Mouse (Mus musculus): ENCODE measurements around the gene Kank1. TPM values are rescaled to one million over a fixed set of nuclear protein-coding genes. Genes with fewer than 3 reads are reported as not detected.
"Not testable (repeated sequence)": the region's sequence is repeated elsewhere in the genome, so short reads cannot be mapped to it uniquely, and the experiment has no call there.

The Kank1 gene
- polyA plus RNA-seq, 1 experiment, result 8.7 TPM

DNA sequence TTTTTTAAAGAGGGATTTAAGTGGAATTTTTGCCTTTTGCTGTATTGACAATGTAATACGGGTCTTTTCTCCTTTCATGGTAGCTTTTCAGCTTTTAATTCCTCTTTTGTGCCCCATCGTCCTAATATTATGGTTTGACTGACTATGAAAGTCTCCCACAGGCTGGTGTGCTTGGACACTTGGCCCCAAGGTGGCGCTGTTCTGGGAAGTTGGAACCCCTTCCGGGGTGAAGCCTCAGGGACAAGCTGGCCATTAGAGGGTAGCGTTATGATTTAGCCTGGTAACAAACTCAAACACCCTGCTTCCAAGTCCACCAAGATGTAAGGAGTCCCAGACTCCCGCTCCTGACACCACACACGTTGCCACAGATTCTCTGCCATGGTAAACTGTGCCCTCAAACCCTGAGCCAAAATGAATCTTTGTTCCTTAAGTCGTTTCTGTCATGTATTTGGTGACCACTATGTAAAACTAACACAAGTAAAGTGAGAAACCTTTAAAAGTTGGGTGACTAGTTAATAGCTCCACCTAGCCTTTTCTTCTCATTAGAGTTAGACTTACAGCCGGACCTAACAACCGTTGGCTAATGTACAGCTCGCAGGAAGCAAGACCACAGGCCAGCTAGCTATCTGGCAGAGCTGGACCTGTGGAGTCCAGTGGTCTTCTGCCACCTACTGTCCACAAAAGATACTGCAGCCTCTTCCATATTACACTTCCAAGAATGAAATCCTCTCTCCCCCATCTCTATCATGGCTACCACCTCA, 214.3 kb downstream of the Kank1 start:
- TF ChIP-seq CTCF (IDR thresholded peaks at IDR 0.05; ENCODE audit: borderline replicate concordance, extremely low read depth, insufficient read depth, insufficient read length), result peak; percentile 71
- TF ChIP-seq POLR2A (IDR thresholded peaks at IDR 0.05; ENCODE audit: borderline replicate concordance, extremely low read depth, insufficient read depth, insufficient read length, poor library complexity, severe bottlenecking), result no peak
- DNase-seq (ENCODE audit: low read depth), result peak; percentile 68

DNA sequence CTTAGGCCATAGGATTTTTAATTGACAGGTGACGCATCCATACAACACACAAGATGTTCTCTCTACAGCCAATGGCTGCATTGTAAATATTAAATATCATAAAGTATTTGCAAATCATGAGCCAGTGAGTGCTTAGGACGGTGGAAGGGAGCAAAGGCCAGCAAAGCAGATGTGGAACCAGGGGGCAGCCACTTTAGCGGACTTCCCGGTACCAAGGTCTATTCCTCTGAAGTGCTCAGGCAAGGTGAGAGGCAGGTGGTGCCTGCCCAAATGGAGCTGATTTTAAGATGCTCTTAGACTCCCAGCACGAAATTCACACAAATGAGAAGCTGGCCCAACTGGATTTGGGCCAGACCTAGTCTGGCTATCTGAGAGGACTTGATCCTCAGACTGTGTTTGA, 216.4 kb downstream of the Kank1 start:
- no peak for DNase-seq (ENCODE audit: low read depth)
- TF ChIP-seq CTCF (IDR thresholded peaks at IDR 0.05; ENCODE audit: borderline replicate concordance, extremely low read depth, insufficient read depth, insufficient read length), result no peak
- TF ChIP-seq POLR2A (IDR thresholded peaks at IDR 0.05; ENCODE audit: borderline replicate concordance, extremely low read depth, insufficient read depth, insufficient read length, poor library complexity, severe bottlenecking), result no peak

DNA sequence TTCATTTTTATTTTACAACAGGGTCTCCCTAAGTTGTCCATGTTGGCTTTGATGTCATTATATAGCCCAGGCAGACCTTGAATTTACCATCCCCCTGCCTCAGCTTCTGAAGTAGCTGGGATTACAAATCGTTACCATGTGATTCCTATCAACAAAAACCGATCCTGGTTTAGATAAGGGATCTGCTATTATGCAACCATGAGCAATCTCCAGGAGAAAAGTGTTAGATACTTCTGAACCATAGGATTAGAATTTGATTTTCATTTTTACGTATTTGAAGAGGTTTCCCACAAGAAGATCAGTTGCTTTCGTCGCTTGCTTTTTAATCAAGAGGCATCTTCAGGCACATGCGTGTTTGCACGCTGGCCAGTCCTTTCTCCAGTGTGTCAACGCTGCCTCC, 224.0 kb downstream of the Kank1 start:
- no peak for TF ChIP-seq POLR2A (IDR thresholded peaks at IDR 0.05; ENCODE audit: borderline replicate concordance, extremely low read depth, insufficient read depth, insufficient read length, poor library complexity, severe bottlenecking)
- no peak for TF ChIP-seq CTCF (IDR thresholded peaks at IDR 0.05; ENCODE audit: borderline replicate concordance, extremely low read depth, insufficient read depth, insufficient read length)
- DNase-seq (ENCODE audit: low read depth), result no peak

DNA sequence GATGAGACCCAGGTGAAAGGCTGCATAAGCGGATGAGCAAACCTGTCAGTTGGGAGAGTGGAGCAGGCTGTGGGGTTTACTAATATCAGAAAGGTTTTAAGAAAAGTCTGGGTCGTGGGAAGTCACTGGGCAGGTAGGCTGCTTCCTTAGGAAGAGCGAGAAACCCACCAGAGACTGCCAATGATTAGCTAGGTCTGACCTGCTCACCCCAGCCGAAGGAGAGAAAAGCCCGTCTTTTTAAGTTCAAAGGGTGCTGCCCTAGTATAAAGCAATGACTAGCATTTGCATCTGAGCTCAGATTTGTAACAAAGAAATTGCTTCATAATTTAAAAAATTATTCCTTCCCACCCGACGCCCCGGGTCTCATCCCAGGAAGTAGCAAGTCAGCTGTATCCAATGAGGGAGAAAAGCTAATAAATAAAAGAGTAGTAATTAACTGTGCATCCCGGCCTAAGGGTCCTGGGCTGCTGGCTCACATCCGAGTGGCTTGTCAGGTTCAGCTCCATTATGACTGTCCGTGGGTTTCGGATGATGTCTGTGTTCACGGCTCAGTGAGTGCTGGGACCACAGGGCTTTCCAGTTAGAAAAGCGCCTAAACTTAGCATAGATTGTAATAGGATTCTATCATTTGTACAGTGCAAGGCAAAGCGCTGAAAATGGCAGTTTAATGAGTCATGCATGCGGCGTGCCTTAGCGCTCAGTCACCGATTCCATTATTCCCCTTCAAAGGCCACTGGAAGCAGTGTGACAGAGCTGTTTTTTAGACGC, 225.0 kb downstream of the Kank1 start:
- peak; percentile 88 for DNase-seq (ENCODE audit: low read depth)
- TF ChIP-seq CTCF (IDR thresholded peaks at IDR 0.05; ENCODE audit: borderline replicate concordance, extremely low read depth, insufficient read depth, insufficient read length), result no peak
- no peak for TF ChIP-seq POLR2A (IDR thresholded peaks at IDR 0.05; ENCODE audit: borderline replicate concordance, extremely low read depth, insufficient read depth, insufficient read length, poor library complexity, severe bottlenecking)

DNA sequence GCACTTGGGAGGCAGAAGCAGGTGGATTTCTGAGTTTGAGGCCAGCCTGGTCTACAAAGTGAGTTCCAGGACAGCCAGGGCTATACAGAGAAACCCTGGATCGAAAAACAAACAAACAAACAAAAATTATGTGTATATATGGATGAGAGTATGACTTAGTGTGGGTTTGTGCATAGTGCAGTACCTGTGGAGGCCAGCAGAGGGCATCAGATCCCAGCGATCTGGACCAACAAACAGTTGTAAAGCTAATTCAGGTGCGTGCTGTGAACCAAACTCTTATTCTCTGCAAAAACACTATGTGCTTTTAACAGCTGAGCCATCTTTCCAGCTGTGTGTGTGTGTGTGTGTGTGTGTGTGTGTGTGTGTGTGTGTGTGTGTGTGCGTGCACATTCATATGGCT, 239.0 kb downstream of the Kank1 start:
- not testable (repeated sequence) for DNase-seq (ENCODE audit: low read depth)
- TF ChIP-seq CTCF (IDR thresholded peaks at IDR 0.05; ENCODE audit: borderline replicate concordance, extremely low read depth, insufficient read depth, insufficient read length), result peak; percentile 54; the same call in 1 of the 2 replicates

DNA sequence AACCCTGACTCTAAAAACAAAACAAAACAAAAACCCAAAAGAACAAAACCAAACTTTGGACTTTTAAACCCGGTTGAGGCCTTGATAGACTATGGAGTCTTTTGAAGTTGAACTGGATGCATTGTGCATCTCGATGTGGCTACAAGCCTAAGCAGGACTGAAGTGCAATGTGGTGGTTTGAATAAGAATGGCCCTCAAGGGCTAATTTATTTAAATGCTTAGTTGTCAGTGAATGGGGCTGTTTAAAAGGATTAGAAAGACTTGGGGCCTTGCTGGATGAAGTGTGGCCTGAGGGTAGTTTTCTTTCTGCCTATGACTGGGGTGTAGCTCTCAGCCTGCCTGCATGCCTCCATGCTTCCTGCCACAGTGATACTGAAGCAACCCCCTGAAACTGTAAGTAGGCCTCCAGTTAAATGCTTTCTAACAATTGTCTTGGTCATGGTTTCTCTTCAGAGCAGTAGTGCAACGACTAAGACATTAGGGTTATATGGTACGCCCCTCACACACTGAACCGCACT, 242.4 kb downstream of the Kank1 start:
- peak; percentile 40 for DNase-seq (ENCODE audit: low read depth)
- no peak for TF ChIP-seq CTCF (IDR thresholded peaks at IDR 0.05; ENCODE audit: borderline replicate concordance, extremely low read depth, insufficient read depth, insufficient read length)
- TF ChIP-seq POLR2A (IDR thresholded peaks at IDR 0.05; ENCODE audit: borderline replicate concordance, extremely low read depth, insufficient read depth, insufficient read length, poor library complexity, severe bottlenecking), result no peak

DNA sequence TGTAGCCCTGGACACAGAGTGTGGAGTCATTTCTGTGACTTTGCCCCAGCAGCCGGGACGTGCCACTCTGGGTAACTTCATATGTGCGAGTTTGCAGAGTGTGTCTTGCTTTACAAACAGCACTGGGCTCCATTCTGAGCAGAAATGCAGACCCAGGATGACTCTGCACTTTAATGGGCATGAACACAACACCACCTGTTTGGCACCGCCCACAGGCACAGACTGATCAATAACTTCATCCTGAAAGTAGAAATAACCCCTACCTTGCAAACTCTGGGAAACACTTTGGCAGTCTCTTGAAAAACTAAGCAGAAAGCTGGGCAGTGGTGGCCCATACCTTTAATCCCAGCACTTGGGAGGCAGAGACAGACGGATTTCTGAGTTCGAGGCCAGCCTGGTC, 244.0 kb downstream of the Kank1 start:
- TF ChIP-seq POLR2A (IDR thresholded peaks at IDR 0.05; ENCODE audit: borderline replicate concordance, extremely low read depth, insufficient read depth, insufficient read length, poor library complexity, severe bottlenecking) (no peak), CTCF (IDR thresholded peaks at IDR 0.05; ENCODE audit: borderline replicate concordance, extremely low read depth, insufficient read depth, insufficient read length) (no peak)
- DNase-seq (ENCODE audit: low read depth), result no peak

Other genes starting within 250 kb of the Kank1 start
- 0.25 and 1.2 TPM in 2 replicates for gene Dock8, start 237.4 kb upstream of the Kank1 start, polyA plus RNA-seq (2012; rRNA removed)

Measured in brain, embryonic 14.5 days (tissue).